Mouse (Mus musculus): ENCODE data around the gene Pigyl. TPM values are rescaled to one million over a fixed set of nuclear protein-coding genes. Genes with fewer than 3 reads are reported as not detected.
"Not testable (repeated sequence)": the region's sequence is repeated elsewhere in the genome, so short reads cannot be mapped to it uniquely, and the experiment has no call there.

Pigyl gene
- polyA plus RNA-seq, 1 experiment from 2014 or later = 77.3 TPM

DNA sequence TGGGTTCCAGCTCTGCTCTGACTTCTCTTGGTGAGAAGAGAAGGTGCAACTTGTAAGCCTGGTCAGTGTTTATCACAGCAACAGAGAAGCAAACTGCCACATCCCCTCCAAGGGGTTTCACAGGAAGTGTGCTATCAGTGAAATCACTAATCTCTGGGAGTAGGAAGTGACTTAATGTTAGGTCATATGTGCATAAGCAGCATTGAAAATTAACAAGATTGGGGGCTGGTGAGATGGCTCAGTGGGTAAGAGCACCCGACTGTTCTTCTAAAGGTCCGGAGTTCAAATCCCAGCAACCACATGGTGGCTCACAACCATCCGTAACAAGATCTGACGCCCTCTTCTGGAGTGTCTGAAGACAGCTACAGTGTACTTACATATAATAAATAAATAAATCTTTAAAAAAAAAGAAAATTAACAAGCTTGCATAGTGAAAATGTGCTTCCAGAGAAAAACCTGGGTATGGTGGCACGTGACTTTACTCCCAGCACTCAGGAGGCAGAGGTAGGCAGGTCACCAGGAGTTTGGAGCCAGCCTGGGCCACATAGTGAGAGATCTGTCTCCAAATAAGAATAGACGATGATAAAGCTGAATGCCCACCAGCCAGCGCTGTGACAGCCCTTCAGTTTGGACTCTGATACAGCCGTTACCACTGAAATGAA, 12.2 kb upstream of the Pigyl start:
- Histone ChIP-seq H3K9ac (no peak overlapping the region), H3K4me3 (no peak overlapping the region), H3K9me3 (0 out of 2 replicates have a peak, but pooled peaks cover 3% of the 10 kb centered on the region), H3K27me3 (no peaks in the 10 kb centered on the region), H3K27ac (no peak overlapping the region), H3K4me1 (no peaks in the 10 kb centered on the region), H3K4me2 (no peak overlapping the region), H3K36me3 (no peaks in the 10 kb centered on the region)
- 78% methylated on average over 8 of the region's 8 CpGs for WGBS
- ATAC-seq (ENCODE audit: borderline replicate concordance, extremely low read depth, low FRiP score, low TSS enrichment) = no peak

DNA sequence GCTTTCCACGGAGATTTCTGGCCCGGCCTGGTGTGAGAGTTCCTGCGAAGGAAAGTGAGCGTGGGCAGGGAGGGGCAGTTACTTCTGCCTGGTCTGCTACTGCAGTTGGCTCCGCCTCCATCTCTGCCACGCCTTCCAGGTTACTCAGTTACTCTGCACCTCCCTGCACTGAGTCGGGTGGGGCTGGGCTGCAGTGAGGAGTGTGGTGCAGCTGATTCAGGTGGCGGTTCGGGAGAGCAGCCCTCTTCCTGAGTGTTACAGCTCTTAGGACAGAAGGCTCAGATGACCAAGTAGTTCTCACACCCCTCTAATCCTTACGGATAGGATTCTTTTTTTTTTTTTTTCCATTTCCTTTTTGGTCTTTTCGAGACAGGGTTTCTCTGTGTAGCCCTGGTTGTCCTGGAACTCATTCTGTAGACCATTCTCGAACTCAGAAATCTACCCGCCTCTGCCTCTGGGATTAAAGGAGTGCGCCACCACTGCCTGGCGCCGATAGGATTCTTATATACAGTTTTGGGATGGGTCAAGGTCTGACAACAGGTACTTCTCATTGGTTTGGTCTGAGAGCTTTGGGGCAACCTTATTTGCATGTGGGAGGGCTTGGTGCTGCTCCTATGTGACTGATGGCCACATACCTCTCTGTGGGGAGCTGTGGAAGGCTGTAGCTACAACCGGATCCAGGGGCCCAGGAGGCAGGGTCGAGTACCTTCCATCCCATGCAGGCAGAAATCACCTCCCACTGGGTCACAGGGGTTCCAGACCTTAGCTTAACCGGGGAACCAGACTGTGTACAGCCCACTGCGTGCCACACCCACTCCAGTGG, 7.0 kb upstream of the Pigyl start:
- Histone ChIP-seq H3K9me3 (0 out of 2 replicates have a peak, but pooled peaks cover 3% of the 10 kb centered on the region), H3K4me1 (no peaks in the 10 kb centered on the region), H3K4me3 (no peak overlapping the region), H3K27me3 (no peaks in the 10 kb centered on the region), H3K36me3 (no peaks in the 10 kb centered on the region), H3K9ac (no peak overlapping the region), H3K4me2 (no peak overlapping the region), H3K27ac (no peak overlapping the region)
- 68% methylated on average over 20 of the region's 20 CpGs for WGBS
- no peak for ATAC-seq (ENCODE audit: borderline replicate concordance, extremely low read depth, low FRiP score, low TSS enrichment)

DNA sequence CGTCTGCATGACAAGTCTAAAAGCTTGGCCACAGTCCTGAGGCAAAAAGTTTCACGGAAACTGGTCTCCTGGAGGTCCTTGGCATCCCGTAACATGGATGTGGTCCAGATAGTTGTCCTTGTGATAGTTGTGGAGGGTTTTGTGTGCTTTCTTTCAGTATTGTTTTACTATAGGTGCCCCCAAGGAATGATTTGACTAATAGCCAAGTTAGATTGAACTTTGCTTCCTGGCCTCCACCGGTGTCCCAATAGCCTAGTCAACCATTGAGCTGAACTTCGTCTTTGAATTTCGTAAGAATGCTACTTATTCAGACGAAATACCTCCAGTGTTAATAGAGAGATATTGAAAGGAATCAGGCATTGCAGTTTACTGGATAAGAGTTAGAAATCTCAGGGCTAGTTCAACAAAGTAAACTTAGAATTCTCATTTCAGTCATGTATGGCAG, 6.4 kb upstream of the Pigyl start:
- not testable (repeated sequence) for H3K36me3 ChIP-seq; H3K9ac ChIP-seq; ATAC-seq (ENCODE audit: borderline replicate concordance, extremely low read depth, low FRiP score, low TSS enrichment); H3K4me2 ChIP-seq; H3K4me3 ChIP-seq; H3K9me3 ChIP-seq; H3K27me3 ChIP-seq; H3K27ac ChIP-seq; H3K4me1 ChIP-seq
- 76% methylated on average over 7 of the region's 7 CpGs for WGBS

DNA sequence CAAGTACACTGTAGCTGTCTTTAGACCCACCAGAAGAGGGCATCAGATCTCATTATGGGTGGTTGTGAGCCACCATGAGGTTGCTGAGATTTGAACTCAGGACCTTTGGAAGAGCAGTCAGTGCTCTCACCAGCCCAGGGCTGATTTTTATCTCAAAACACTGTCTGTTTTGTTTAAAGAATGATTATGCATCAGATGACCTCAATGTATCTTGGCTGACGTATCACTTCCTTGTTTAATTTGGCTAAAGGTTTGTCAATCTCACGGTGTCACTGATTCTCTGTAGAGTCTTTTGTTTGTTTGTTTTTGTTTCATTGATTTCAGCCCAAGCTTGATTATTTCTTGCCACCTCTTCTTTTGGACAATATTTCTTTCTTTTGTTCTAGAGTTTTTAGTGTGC, 5.7 kb upstream of the Pigyl start:
- 53% methylated on average over 2 of the region's 2 CpGs for WGBS
- H3K9ac ChIP-seq = no peak overlapping the region
- H3K4me1 ChIP-seq = peaks cover 4% of the 10 kb centered on the region
- no peak overlapping the region for H3K27ac ChIP-seq
- no peak for ATAC-seq (ENCODE audit: borderline replicate concordance, extremely low read depth, low FRiP score, low TSS enrichment)
- H3K36me3 ChIP-seq = no peaks in the 10 kb centered on the region
- H3K4me3 ChIP-seq = no peak overlapping the region
- no peak overlapping the region for H3K4me2 ChIP-seq
- 0 out of 2 replicates have a peak, but pooled peaks cover 3% of the 10 kb centered on the region for H3K9me3 ChIP-seq
- no peaks in the 10 kb centered on the region for H3K27me3 ChIP-seq

DNA sequence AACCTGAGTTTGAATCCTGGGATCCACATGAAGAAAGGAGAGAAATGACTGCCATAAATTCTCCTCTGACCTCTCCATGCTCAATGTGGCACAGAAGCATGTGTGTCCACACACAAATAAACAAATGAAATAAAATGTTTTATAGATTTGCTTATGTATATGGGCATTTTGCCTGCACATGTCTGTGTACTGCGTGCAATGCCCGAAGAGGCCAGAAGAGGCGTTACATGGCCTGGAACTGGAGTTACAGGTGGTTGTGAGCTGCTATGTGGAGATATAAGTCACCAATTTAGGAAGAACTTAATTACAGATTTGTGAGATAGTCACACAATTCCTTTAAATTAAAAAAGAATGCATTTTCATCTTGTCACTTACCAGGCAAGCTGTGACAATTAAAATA, 2.8 kb upstream of the Pigyl start:
- Histone ChIP-seq H3K36me3 (peaks cover 9% of the 10 kb centered on the region; the same call in 1 of the 2 replicates), H3K4me1 (peaks cover 18% of the 10 kb centered on the region), H3K9ac (no peak overlapping the region), H3K27me3 (no peaks in the 10 kb centered on the region), H3K4me3 (no peak overlapping the region), H3K27ac (no peak overlapping the region), H3K4me2 (no peak overlapping the region), H3K9me3 (0 out of 2 replicates have a peak, but pooled peaks cover under 1% of the 10 kb centered on the region)
- ATAC-seq (ENCODE audit: borderline replicate concordance, extremely low read depth, low FRiP score, low TSS enrichment) = no peak
- WGBS = 89% methylated on average over 3 of the region's 3 CpGs

DNA sequence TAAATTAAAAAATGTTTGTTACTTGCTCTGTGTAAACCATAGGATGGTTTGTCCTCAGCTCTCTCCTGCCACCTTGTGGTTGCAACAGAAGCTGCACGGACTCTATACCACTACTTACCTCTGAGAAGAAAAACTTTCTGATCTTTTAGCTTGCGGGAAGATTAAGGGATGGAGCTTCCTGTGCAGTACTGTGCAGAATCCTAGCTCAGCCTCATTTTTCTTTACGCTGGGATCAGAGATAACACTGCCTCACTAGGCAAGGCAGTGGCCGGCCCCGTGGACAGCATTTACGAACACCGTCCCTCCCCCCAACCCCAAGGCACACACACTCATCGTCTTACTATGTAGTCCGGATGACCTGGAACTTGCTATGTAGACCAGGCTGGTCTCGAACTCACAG, 1.0 kb upstream of the Pigyl start:
- H3K4me2 ChIP-seq = peak overlapping the region; percentile 72
- ATAC-seq (ENCODE audit: borderline replicate concordance, extremely low read depth, low FRiP score, low TSS enrichment) = peak; percentile 16; the same call in 1 of the 2 replicates
- 17% methylated on average over 10 of the region's 10 CpGs for WGBS
- H3K9me3 ChIP-seq = no peaks in the 10 kb centered on the region
- H3K36me3 ChIP-seq = peaks cover 9% of the 10 kb centered on the region; the same call in 1 of the 2 replicates
- peak overlapping the region; percentile 19 for H3K4me3 ChIP-seq
- H3K4me1 ChIP-seq = peaks cover 18% of the 10 kb centered on the region
- 0 out of 2 replicates have a peak overlapping the region, but pooled peaks have one; percentile 39 for H3K9ac ChIP-seq
- H3K27me3 ChIP-seq = no peaks in the 10 kb centered on the region
- H3K27ac ChIP-seq = no peak overlapping the region

DNA sequence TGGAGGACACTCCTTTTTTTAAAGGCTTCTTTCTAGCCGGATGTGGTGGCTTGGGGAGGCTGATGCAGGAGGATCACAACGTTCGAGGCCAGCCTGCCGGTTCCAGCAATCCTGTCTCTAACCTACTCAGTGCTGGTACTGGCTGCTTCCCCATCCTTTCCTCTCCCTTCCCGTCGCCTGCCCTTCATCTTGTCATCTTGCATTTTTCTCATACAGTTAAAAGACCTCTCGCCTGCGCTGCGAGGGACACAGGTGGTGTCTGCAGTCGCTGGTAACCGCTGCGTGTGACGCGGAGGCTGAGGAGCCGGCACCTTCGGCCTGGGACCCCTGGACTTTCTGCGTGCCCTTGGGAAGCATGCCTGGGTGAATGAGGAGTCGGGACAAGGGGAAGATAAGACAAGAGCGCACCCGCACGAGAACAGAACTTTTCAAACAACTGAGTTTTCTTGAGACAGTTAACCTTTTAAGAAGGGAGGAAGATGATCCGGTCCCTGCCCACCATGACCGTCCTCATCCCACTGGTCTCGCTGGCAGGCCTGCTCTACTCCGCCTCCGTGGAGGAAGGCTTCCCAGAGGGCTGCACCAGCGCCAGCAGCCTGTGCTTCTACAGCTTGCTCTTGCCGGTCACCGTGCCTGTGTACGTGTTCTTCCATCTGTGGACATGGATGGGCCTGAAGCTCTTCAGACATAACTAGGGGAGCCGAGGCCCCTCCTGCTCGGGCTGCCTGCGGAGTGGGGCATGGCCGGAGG, 1.0 kb downstream of the Pigyl start:
- Histone ChIP-seq H3K4me3 (peak overlapping the region; percentile 68), H3K9me3 (no peaks in the 10 kb centered on the region), H3K36me3 (peaks cover 9% of the 10 kb centered on the region; the same call in 1 of the 2 replicates), H3K4me1 (peaks cover 18% of the 10 kb centered on the region), H3K9ac (peak overlapping the region; percentile 81), H3K27me3 (no peaks in the 10 kb centered on the region), H3K27ac (no peak overlapping the region), H3K4me2 (peak overlapping the region; percentile 72)
- no peak for ATAC-seq (ENCODE audit: borderline replicate concordance, extremely low read depth, low FRiP score, low TSS enrichment)
- 55% methylated on average over 34 of the region's 34 CpGs for WGBS

DNA sequence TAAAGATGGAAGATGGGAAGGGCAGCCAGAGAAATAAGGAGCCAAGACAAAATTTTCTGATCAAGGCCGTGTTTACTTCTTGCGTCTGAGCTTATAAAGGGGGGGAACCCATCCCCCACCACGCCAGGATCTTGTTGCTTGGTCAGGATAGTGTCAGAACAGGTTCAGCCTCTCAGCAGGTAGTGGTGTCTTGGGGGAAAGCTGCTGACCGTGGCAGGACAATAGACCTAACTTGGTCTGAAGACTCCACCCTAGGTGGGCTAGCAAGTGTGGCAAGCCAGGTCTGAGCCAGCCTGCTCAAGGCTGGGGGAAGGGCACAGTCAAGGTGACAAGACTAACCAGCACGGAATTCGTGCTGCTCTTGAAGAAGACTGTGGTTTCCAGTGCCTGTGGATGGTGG, 4.7 kb downstream of the Pigyl start:
- no peak for ATAC-seq (ENCODE audit: borderline replicate concordance, extremely low read depth, low FRiP score, low TSS enrichment)
- peaks cover 9% of the 10 kb centered on the region; the same call in 1 of the 2 replicates for H3K36me3 ChIP-seq
- H3K4me3 ChIP-seq = no peak overlapping the region
- H3K27me3 ChIP-seq = no peaks in the 10 kb centered on the region
- no peak overlapping the region for H3K4me2 ChIP-seq
- 30% methylated on average over 6 of the region's 6 CpGs for WGBS
- H3K9ac ChIP-seq = no peak overlapping the region
- H3K9me3 ChIP-seq = no peaks in the 10 kb centered on the region
- H3K4me1 ChIP-seq = peaks cover 10% of the 10 kb centered on the region
- no peak overlapping the region for H3K27ac ChIP-seq

DNA sequence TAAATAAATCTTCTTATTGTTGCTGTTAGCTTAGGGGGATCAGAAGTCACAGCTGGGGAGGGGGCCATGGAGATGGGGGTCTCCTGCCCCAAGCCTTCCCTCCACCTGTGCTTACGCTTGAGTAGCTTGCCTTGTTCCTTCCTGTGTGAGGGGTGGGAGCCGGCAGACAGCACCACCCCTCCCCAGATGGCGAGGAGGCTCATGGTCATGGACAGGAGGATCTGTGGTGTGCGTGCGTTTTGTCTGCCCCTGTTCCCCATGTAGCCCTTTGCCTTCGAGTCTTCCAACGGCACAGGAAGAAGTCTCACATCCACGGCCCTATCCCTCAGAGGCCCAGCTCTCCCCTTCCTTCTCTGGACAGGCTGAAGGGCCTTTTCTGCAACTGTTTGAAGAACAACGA, 5.7 kb downstream of the Pigyl start:
- peaks cover 2% of the 10 kb centered on the region; the same call in 1 of the 2 replicates for H3K9me3 ChIP-seq
- H3K27me3 ChIP-seq = no peaks in the 10 kb centered on the region
- peaks cover 7% of the 10 kb centered on the region for H3K4me1 ChIP-seq
- no peak overlapping the region for H3K4me3 ChIP-seq
- WGBS = 67% methylated on average over 9 of the region's 9 CpGs
- no peak overlapping the region for H3K27ac ChIP-seq
- ATAC-seq (ENCODE audit: borderline replicate concordance, extremely low read depth, low FRiP score, low TSS enrichment) = no peak
- no peak overlapping the region for H3K9ac ChIP-seq
- H3K4me2 ChIP-seq = no peak overlapping the region
- H3K36me3 ChIP-seq = peaks cover 9% of the 10 kb centered on the region; the same call in 1 of the 2 replicates

DNA sequence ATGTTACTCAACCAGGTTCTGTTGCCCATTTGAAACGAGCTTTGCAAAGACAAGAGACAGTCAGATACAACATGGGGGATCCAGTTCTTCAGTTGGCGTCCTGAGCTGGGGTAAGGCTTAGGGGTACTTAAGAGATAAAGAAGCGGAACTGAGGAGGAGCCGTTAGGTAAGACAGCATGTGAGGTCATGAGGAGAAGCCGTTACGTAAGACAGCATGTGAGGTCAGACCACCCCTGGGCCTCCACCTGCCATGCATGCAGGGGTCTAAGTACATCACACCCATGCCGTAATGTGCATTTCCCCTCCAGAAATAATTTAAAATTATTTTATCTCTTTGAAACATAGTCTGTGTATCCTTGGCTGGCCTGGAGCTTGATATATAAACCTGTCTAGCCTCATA, 6.3 kb downstream of the Pigyl start:
- Histone ChIP-seq H3K9ac (no peak overlapping the region), H3K36me3 (peaks cover 8% of the 10 kb centered on the region; the same call in 1 of the 2 replicates), H3K4me3 (no peak overlapping the region), H3K9me3 (peaks cover 2% of the 10 kb centered on the region; the same call in 1 of the 2 replicates), H3K4me1 (peaks cover 1% of the 10 kb centered on the region; the same call in 1 of the 2 replicates), H3K27me3 (no peaks in the 10 kb centered on the region), H3K4me2 (no peak overlapping the region), H3K27ac (no peak overlapping the region)
- WGBS = 80% methylated on average over 7 of the region's 7 CpGs
- no peak for ATAC-seq (ENCODE audit: borderline replicate concordance, extremely low read depth, low FRiP score, low TSS enrichment)
